Mouse (Mus musculus) adrenal gland, postnatal 4 days (tissue): ENCODE data around the gene Rgl2. TPM values are rescaled to one million over a fixed set of nuclear protein-coding genes. Genes with fewer than 3 reads are reported as not detected.
A peak's percentile ranks its signal among the peaks of the same experiment; 100 is the strongest.
"Not testable (repeated sequence)": the region's sequence is repeated elsewhere in the genome, so short reads cannot be mapped to it uniquely, and the experiment has no call there.

Experiments used
- DNase-seq, 2 experiments: peaks; one replicate each; pipeline ENCODE4 v3.0.0; 2021 to 2022; ENCODE audit warnings: low spot score in 2 of 2, mixed read lengths in 2 of 2
- total RNA-seq, 2 experiments: library from RNA; stranded (reverse); gene quantifications; 2 replicates each; pipeline ENCODE4 v1.2.3; 2021

Rgl2 gene
- total RNA-seq, 2 experiments from 2014 or later = 87.9 to 94.5 TPM

DNA sequence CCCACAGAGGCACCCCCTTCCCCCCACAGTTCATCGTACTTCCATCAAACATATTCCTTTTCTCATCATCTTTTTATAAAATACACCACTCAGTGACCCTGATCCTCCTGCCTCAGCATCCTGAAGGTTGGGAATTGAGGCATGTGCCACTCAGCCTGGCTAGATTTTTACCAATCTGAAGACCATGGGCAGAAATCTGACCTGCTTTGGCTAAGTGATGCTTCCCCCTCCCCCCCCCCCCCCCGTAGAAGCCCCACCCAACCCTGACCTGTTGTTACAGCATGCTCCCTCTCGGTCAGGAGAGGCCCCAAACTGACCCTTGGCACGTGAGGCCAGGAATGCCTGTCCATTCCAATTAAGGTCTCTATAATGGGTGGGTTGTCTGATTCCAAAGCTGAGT, 24.5 kb upstream of the Rgl2 start, which contains the start of gene Platr17:
Gene Platr17 (plus strand): TSS at position 301 of the 400 bp plus-strand sequence.
- not testable (repeated sequence) for DNase-seq

GRCm38 (mm10) chr17:33908331-33909076, 20.8 kb upstream of the Rgl2 start:
- no peak for DNase-seq

DNA sequence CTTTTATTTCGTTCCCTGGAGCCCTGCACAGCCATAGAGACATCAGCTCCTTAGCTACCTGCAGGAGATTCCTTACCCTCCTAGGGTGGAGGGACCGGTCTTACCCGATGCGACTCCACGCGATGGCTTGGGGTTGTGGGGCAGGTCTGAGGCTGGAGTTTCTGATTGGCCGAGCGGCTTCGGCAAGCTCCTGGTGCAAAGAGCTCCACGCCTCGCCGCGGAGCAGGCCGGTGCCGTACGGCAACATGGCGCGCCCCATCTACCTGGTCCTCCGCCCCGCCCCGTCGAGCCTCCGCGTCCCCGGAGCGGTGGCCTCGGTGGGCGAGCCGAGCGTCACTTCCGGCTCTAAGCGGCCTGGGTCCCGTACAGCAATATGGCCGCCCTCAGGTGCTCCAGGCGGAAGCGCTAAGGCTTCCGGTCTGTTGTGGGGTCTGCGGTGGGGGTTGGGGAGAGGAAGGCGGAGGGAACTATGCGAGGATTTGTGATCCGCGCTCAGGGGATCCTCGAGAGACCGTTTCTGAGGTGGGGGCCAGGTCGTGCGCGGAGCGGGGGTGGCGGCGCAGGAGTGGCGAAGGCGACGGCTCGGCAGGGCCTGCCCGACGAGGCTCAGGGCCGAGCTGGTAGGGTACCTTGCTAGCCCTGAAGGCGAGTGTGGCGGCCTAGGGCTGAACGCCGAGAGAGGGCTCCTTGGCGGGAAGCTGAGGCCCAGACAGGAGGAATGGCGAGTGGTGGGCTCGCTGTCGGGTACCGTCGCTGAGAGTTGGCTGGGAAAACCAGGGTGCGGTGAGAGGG, 20.1 kb upstream of the Rgl2 start, which contains the start of gene Daxx:
Gene Daxx (plus strand): TSS at position 338 of the 792 bp plus-strand sequence.
- DNase-seq = peak; percentile 98

DNA sequence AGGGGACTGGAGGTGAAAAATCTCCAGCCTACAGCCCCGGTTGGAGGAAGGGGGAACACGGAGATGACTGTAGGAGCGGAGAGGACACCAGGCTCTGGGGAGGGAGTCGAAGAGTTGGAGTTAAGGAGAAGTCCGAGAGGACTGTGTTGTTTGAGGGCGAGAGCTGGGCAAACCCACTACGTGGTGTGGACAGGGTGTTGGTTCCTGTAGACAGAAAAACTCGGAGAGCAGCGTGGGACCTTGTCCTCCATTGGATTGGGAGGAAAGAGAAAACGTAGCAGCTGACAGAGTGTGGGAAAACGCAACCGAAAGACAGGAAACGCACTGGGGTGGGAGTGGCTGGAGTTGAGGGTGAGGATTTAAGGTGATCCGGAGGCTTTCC, 19.5 kb upstream of the Rgl2 start:
- no peak for DNase-seq

- no peak for DNase-seq
Measured at GRCm38 (mm10) chr17:33910346-33911051, 18.8 kb upstream of the Rgl2 start.

DNA sequence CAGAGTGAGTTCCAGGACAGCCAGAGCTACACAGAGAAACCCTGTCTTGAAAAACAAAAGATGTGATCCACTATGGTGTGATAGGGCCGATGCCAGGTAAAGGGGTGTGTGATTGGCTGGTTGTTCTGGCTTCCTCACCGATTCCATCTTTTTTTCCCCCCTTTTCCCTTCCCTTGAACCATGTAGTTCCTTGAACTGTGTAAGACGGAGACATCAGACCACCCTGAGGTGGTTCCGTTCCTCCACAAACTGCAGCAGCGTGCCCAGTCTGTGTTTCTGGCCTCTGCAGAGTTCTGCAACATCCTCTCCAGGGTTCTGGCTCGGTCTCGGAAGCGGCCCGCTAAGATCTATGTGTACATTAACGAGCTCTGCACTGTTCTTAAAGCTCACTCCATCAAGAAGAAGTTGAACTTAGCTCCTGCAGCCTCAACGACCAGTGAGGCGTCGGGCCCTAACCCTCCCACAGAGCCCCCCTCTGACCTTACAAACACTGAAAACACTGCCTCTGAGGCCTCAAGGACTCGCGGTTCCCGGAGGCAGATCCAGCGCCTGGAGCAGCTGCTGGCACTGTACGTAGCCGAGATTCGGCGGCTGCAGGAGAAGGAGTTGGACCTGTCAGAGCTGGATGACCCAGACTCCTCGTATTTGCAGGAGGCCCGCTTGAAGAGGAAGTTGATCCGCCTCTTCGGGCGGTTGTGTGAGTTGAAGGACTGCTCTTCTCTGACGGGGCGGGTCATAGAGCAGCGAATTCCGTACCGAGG, 18.1 kb upstream of the Rgl2 start:
- no peak for DNase-seq

DNA sequence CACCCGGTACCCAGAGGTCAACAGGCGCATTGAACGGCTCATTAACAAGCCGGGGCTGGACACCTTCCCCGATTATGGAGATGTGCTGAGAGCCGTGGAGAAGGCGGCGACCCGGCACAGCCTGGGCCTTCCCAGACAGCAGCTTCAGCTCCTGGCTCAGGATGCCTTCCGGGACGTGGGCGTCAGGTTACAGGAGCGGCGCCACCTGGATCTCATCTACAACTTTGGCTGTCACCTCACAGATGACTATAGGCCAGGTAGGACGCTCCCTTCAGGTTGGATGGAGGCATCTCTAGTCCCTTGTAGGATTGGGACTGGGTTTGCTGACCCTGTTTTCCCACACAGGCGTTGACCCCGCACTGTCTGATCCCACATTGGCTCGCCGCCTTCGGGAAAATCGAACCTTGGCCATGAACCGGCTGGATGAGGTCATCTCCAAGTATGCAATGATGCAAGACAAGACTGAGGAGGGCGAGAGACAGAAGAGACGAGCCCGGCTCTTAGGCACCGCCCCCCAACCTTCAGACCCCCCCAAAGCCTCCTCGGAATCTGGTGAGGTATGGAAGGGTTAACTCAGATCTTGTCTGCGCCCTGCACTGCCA, 17.4 kb upstream of the Rgl2 start:
- no peak for DNase-seq

GRCm38 (mm10) chr17:33913264-33913663, 16.1 kb upstream of the Rgl2 start:
- no peak for DNase-seq

GRCm38 (mm10) chr17:33913905-33914304, 15.4 kb upstream of the Rgl2 start:
- DNase-seq = no peak

GRCm38 (mm10) chr17:33914969-33915391, 14.4 kb upstream of the Rgl2 start:
- no peak for DNase-seq

DNA sequence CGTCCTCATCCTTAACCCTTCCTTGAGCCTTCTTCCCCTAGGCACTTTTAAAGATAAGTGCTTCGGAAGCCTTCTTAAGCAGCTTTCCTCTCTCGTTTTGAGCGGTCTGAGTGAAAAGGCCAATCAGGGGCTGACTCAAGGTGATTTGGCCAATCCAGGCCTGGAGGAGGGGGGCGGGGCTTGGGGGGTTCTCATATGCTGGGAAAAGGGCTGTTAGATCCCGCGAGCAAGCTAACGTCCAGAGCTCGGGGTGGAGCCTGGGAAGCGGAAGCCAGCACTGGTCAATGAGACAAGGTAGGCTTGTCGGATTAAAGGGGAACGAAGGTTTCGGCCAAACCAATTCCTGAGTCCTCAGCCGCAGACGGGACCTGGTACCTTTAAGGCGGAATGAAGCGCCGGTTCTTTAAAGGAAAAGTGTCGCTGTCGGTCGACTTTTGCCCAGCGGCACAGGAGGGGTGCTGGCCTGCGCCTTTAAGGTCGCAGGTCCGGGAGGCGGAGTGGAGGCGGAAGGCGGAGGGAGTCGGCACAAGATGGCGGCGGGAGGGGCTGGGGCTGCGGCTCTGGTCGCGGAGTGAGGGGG, 13.6 kb upstream of the Rgl2 start, which contains the start of the genes Tapbp and Zbtb22:
Gene Tapbp (plus strand): TSS at position 229 of the 580 bp plus-strand sequence.
Gene Zbtb22 (plus strand): TSS at position 234 of the 580 bp plus-strand sequence.
- peak; percentile 82 to 90 for DNase-seq

- DNase-seq = no peak
Measured at GRCm38 (mm10) chr17:33916294-33916693, 13.0 kb upstream of the Rgl2 start.

DNA sequence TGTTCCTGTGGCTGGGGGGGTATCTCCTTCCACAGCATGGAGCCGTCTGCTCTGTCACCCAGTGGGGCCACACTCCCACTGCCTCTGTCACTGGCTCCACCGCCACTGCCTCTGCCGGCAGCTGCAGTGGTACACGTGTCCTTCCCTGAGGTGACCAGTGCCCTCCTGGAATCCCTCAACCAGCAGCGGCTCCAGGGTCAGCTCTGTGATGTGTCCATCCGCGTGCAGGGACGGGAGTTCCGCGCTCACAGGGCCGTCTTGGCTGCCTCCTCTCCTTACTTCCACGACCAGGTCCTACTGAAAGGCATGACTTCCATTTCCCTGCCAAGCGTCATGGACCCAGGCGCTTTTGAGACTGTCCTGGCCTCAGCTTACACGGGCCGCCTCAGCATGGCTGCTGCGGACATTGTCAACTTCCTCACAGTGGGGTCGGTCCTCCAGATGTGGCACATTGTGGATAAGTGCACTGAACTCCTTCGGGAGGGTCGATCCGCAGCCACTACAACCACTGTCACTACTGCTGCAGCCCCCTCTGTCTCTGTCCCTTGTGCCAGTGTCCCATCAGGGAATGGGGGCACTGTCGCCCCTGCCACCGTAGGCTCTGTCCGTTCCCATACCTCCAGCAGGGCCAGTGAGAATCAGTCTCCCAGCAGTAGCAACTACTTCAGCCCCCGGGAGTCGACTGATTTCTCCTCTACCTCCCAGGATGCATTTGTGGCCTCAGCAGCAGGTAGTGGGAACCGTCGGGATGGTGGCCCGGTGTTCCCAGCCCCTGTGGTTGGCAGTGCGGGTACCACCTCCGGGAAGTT, 12.3 kb upstream of the Rgl2 start:
- no peak for DNase-seq

DNA sequence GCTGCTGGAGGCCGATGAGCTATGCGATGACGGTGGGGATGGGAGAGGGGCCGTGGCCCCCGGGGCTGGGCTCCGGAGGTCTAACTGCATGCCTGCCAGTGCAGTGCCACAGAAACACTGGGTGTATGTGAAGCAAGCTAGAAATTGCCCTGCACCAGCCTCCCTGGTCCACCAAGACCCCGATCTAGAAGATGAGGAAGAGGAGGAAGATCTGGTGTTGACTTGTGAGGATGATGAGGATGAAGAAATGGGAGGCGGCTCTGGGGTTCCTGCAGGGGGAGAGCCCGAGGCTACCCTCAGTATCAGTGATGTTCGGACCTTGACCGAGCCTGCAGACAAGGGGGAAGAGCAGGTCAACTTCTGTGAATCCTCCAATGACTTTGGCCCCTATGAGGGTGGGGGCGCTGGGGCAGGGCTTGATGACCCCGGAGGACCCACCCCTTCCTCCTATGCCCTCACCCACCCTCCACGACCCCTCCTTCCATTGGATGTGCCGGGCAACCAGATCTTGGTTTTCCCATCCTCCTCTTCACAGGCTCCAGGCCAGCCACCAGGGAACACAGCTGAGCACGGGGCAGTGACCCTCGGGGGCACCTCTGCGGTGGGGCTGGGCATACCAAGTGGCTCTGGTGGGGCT, 11.6 kb upstream of the Rgl2 start:
- no peak for DNase-seq

GRCm38 (mm10) chr17:33918293-33919203, 10.8 kb upstream of the Rgl2 start:
- no peak for DNase-seq

DNA sequence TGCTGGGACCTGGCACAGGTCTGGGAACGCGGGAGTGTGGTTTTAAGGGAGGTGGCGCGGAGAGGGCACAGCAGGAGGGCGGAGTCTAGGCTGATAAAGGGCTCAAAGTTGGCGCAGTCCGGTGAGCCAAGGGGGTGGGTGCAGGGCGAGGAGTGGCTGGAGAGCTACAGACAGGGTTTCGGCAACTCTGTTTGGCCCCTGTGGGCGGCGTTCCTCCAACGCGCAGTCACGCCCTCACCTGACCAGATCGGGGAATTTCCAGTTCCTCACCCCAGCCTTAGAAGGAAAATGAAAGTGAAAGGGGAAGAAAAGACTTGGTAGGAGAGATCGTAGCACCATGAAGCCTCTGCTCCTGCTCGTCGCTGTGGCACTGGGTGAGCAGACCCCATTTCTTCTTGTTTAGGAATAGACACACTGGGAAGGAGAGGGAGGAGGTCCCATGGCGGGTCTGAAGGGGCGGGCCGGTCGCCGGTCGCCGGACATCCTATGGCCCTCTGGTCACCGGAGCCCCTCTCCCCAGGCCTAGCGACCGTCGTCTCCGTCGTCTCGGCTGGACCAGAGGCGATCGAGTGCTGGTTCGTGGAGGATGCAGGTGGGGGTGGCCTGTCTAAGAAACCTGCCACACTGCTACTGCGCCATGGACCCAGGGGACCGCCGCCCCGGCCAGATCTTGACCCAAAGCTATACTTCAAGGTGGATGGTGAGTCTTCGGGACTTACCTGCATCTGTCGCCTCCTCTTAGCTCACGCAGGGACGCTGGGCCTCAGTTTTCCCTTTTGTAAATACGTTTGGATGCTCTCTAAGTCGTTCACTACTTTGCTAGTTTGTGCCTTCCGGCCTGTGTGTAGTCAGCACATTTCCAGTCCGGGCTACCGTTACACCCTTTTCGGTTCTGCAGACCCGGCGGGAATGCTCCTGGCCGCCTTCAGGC, 9.7 kb upstream of the Rgl2 start:
- DNase-seq = peak in 1 of 2 experiments; percentile 69
